Mouse (Mus musculus) CD8-positive naive resting alpha-beta T cell, adult 2 months (primary cell): ENCODE data around the gene Ndufa3.
"Not testable (repeated sequence)": the region's sequence is repeated elsewhere in the genome, so short reads cannot be mapped to it uniquely, and the experiment has no call there.

Source experiments
- DNase-seq, 2 experiments: peaks; one replicate each; pipeline ENCODE4 v3.0.0; 2022; ENCODE audit warnings: low read depth in 2 of 2, low spot score in 2 of 2

The Ndufa3 gene

GRCm38 (mm10) chr7:3617242-3617995 lies at the start of gene Ndufa3:
Gene Ndufa3, plus strand, starts transcription at chr7:3617373.
- peak; percentile 81 to 83 for DNase-seq

- DNase-seq = no peak
Observed at GRCm38 (mm10) chr7:3569725-3570124, 47.4 kb upstream of the Ndufa3 start.

GRCm38 (mm10) chr7:3570580-3570979 lies 46.6 kb upstream of the Ndufa3 start:
- not testable (repeated sequence) for DNase-seq

GRCm38 (mm10) chr7:3571847-3572246 lies 45.3 kb upstream of the Ndufa3 start:
- no peak for DNase-seq

- no peak for DNase-seq
Observed at GRCm38 (mm10) chr7:3574216-3574615, 43.0 kb upstream of the Ndufa3 start.

- no peak for DNase-seq
Observed at GRCm38 (mm10) chr7:3576354-3577124, 40.6 kb upstream of the Ndufa3 start.

- DNase-seq = no peak
Observed at GRCm38 (mm10) chr7:3578196-3578595, 39.0 kb upstream of the Ndufa3 start.

- no peak for DNase-seq
Observed at GRCm38 (mm10) chr7:3578952-3579546, 38.1 kb upstream of the Ndufa3 start.

- DNase-seq = no peak
Observed at GRCm38 (mm10) chr7:3580029-3580428, 37.1 kb upstream of the Ndufa3 start.

GRCm38 (mm10) chr7:3585763-3586162 lies 31.4 kb upstream of the Ndufa3 start:
- no peak for DNase-seq

- DNase-seq = no peak
Observed at GRCm38 (mm10) chr7:3586255-3586654, 30.9 kb upstream of the Ndufa3 start.

- no peak for DNase-seq
Observed at GRCm38 (mm10) chr7:3587292-3587691, 29.9 kb upstream of the Ndufa3 start.

- DNase-seq = no peak
Observed at GRCm38 (mm10) chr7:3590550-3590949, 26.6 kb upstream of the Ndufa3 start.

GRCm38 (mm10) chr7:3591534-3591933 lies 25.6 kb upstream of the Ndufa3 start:
- DNase-seq = no peak

- DNase-seq = no peak
Observed at GRCm38 (mm10) chr7:3593855-3594254, 23.3 kb upstream of the Ndufa3 start.

GRCm38 (mm10) chr7:3594686-3595085 lies 22.5 kb upstream of the Ndufa3 start:
- DNase-seq = no peak

- DNase-seq = no peak
Observed at GRCm38 (mm10) chr7:3595146-3595545, 22.0 kb upstream of the Ndufa3 start.

- not testable (repeated sequence) for DNase-seq
Observed at GRCm38 (mm10) chr7:3597755-3598154, 19.4 kb upstream of the Ndufa3 start.

GRCm38 (mm10) chr7:3601119-3601518 lies 16.1 kb upstream of the Ndufa3 start:
- DNase-seq = peak; percentile 38 to 62

GRCm38 (mm10) chr7:3606798-3607197 lies 10.4 kb upstream of the Ndufa3 start:
- no peak for DNase-seq

GRCm38 (mm10) chr7:3607391-3607790 lies 9.8 kb upstream of the Ndufa3 start:
- no peak for DNase-seq

- DNase-seq = no peak
Observed at GRCm38 (mm10) chr7:3608668-3609067, 8.5 kb upstream of the Ndufa3 start.
